Mouse (Mus musculus): ENCODE data around the gene Gm9195.

Gm9195 gene

GRCm38 (mm10) chr14:72491738-72492137 is at the start of gene Gm9195:
TSS of gene Gm9195 (minus strand) at chr14:72491838.
- DNase-seq (ENCODE audit: low spot score): no peak

GRCm38 (mm10) chr14:72536392-72537017 is 44.9 kb upstream of the Gm9195 start:
- DNase-seq (ENCODE audit: low spot score): no peak

GRCm38 (mm10) chr14:72533862-72534261 is 42.2 kb upstream of the Gm9195 start:
- no peak for DNase-seq (ENCODE audit: low spot score)

GRCm38 (mm10) chr14:72532028-72532917 is 40.6 kb upstream of the Gm9195 start:
- DNase-seq (ENCODE audit: low spot score): peak; percentile 60

GRCm38 (mm10) chr14:72527126-72527525 is 35.5 kb upstream of the Gm9195 start:
- no peak for DNase-seq (ENCODE audit: low spot score)

GRCm38 (mm10) chr14:72519561-72519960 is 27.9 kb upstream of the Gm9195 start:
- no peak for DNase-seq (ENCODE audit: low spot score)

GRCm38 (mm10) chr14:72518786-72519185 is 27.1 kb upstream of the Gm9195 start:
- no peak for DNase-seq (ENCODE audit: low spot score)

- DNase-seq (ENCODE audit: low spot score): peak; percentile 67
These were observed 24.7 kb upstream of the Gm9195 start for GRCm38 (mm10) chr14:72516376-72516775.

- DNase-seq (ENCODE audit: low spot score): no peak
These were observed 15.2 kb upstream of the Gm9195 start for GRCm38 (mm10) chr14:72506723-72507420.

- peak; percentile 56 for DNase-seq (ENCODE audit: low spot score)
These were observed 14.5 kb upstream of the Gm9195 start for GRCm38 (mm10) chr14:72506018-72506722.

- peak; percentile 12 for DNase-seq (ENCODE audit: low spot score)
These were observed 13.3 kb upstream of the Gm9195 start for GRCm38 (mm10) chr14:72504985-72505384.

GRCm38 (mm10) chr14:72503241-72503640 is 11.6 kb upstream of the Gm9195 start:
- DNase-seq (ENCODE audit: low spot score): no peak

- no peak for DNase-seq (ENCODE audit: low spot score)
These were observed 2.1 kb upstream of the Gm9195 start for GRCm38 (mm10) chr14:72493775-72494174.

- DNase-seq (ENCODE audit: low spot score): no peak
These were observed 1.3 kb downstream of the Gm9195 start for GRCm38 (mm10) chr14:72490367-72490766.

- no peak for DNase-seq (ENCODE audit: low spot score)
These were observed 17.1 kb downstream of the Gm9195 start for GRCm38 (mm10) chr14:72474501-72474900.

GRCm38 (mm10) chr14:72468429-72468828 is 23.2 kb downstream of the Gm9195 start:
- no peak for DNase-seq (ENCODE audit: low spot score)

- no peak for DNase-seq (ENCODE audit: low spot score)
These were observed 25.3 kb downstream of the Gm9195 start for GRCm38 (mm10) chr14:72466384-72466783.

GRCm38 (mm10) chr14:72461591-72461990 is 30.0 kb downstream of the Gm9195 start:
- DNase-seq (ENCODE audit: low spot score): no peak

- DNase-seq (ENCODE audit: low spot score): no peak
These were observed 31.3 kb downstream of the Gm9195 start for GRCm38 (mm10) chr14:72460291-72460690.

GRCm38 (mm10) chr14:72458930-72459329 is 32.7 kb downstream of the Gm9195 start:
- DNase-seq (ENCODE audit: low spot score): no peak

GRCm38 (mm10) chr14:72447141-72448091 is 44.2 kb downstream of the Gm9195 start:
- DNase-seq (ENCODE audit: low spot score): peak; percentile 66
